In genomic region chr16:4489114-4489624, GRCm38 (mm10) we compare ENCODE assay signal across 8 mouse cellular contexts. TPM values are rescaled to one million over a fixed set of nuclear protein-coding genes. Genes with fewer than 3 reads are reported as not detected.
DNase-seq lines count a peak whose midpoint lies in the region; ATAC-seq and TF ChIP-seq lines count a peak whose summit lies in the region.

No protein-coding gene starts in this region.

- 69% methylated on average over 11 of the region's 11 CpGs for WGBS in bone marrow, adult 2 months
- WGBS in embryonic facial prominence, embryonic 14.5 days = 58% methylated on average over 10 of the region's 11 CpGs
- WGBS in limb, embryonic 13.5 days = 66% methylated on average over 11 of the region's 11 CpGs
- WGBS in midbrain, postnatal 0 days = 70% methylated on average over 11 of the region's 11 CpGs

- peak; percentile 88 for ATAC-seq in embryonic facial prominence, embryonic 14.5 days (ENCODE audit: low read depth)
- peak; percentile 73 for ATAC-seq in limb, embryonic 13.5 days (ENCODE audit: low FRiP score, low read depth)
- ATAC-seq in midbrain, postnatal 0 days (ENCODE audit: low FRiP score) = peak; percentile 89

- H3K9me3 ChIP-seq in embryonic facial prominence, embryonic 14.5 days (ENCODE audit: control insufficient read depth, low read length) = no peaks in the 10 kb centered on the region
- no peaks in the 10 kb centered on the region for H3K9me3 ChIP-seq in limb, embryonic 13.5 days
- H3K9me3 ChIP-seq in midbrain, postnatal 0 days (ENCODE audit: low read length) = no peaks in the 10 kb centered on the region

- H3K9ac ChIP-seq in embryonic facial prominence, embryonic 14.5 days (ENCODE audit: low read depth, low read length) = no peak overlapping the region
- 0 out of 2 replicates have a peak overlapping the region, but pooled peaks have one; percentile 39 for H3K9ac ChIP-seq in limb, embryonic 13.5 days
- no peak overlapping the region for H3K9ac ChIP-seq in midbrain, postnatal 0 days (replicated peaks; ENCODE audit: low read length, poor library complexity, severe bottlenecking)

- H3K4me2 ChIP-seq in embryonic facial prominence, embryonic 14.5 days (ENCODE audit: low read depth, low read length) = no peak overlapping the region
- no peak overlapping the region for H3K4me2 ChIP-seq in limb, embryonic 13.5 days (replicated peaks)
- no peak overlapping the region for H3K4me2 ChIP-seq in midbrain, postnatal 0 days (ENCODE audit: low read depth, low read length, poor library complexity, severe bottlenecking)

- H3K27me3 ChIP-seq in embryonic facial prominence, embryonic 14.5 days (replicated peaks; ENCODE audit: control insufficient read depth, insufficient read depth, low read length) = no peaks in the 10 kb centered on the region
- no peaks in the 10 kb centered on the region for H3K27me3 ChIP-seq in limb, embryonic 13.5 days
- H3K27me3 ChIP-seq in midbrain, postnatal 0 days (ENCODE audit: insufficient read depth, low read length) = no peaks in the 10 kb centered on the region

- H3K4me3 ChIP-seq in bone marrow, adult 2 months (replicated peaks; ENCODE audit: control insufficient read depth, low read depth, low read length) = no peak overlapping the region
- H3K4me3 ChIP-seq in embryonic facial prominence, embryonic 14.5 days (ENCODE audit: low read depth, low read length) = no peak overlapping the region
- no peak overlapping the region for H3K4me3 ChIP-seq in limb, embryonic 13.5 days
- no peak overlapping the region for H3K4me3 ChIP-seq in midbrain, postnatal 0 days (ENCODE audit: low read depth, low read length)

- no peak for TF ChIP-seq POLR2A in bone marrow, adult 2 months (IDR thresholded peaks at IDR 0.05; ENCODE audit: borderline replicate concordance, control insufficient read depth, low read depth, low read length)

- TF ChIP-seq CTCF in bone marrow, adult 2 months (IDR thresholded peaks at IDR 0.05; ENCODE audit: control insufficient read depth, insufficient read depth, low read length) = peak; percentile 81
- peak; percentile 92 for TF ChIP-seq CTCF in midbrain, postnatal 0 days (IDR thresholded peaks at IDR 0.05)

- no peak overlapping the region for H3K27ac ChIP-seq in bone marrow, adult 2 months (ENCODE audit: control insufficient read depth, insufficient read depth, low read depth, low read length, poor library complexity)
- H3K27ac ChIP-seq in embryonic facial prominence, embryonic 14.5 days (replicated peaks; ENCODE audit: low read depth, low read length) = no peak overlapping the region
- H3K27ac ChIP-seq in limb, embryonic 13.5 days = no peak overlapping the region
- H3K27ac ChIP-seq in midbrain, postnatal 0 days (ENCODE audit: low read depth, low read length) = no peak overlapping the region

- H3K36me3 ChIP-seq in embryonic facial prominence, embryonic 14.5 days (ENCODE audit: control insufficient read depth, insufficient read depth, low read length) = peaks cover 16% of the 10 kb centered on the region
- H3K36me3 ChIP-seq in limb, embryonic 13.5 days = peaks cover 46% of the 10 kb centered on the region
- peaks cover 6% of the 10 kb centered on the region; the same call in 1 of the 2 replicates for H3K36me3 ChIP-seq in midbrain, postnatal 0 days (ENCODE audit: insufficient read depth, low read length)

- peak; percentile 85 for DNase-seq in A20 (ENCODE audit: low read depth, low spot score)
- DNase-seq in embryonic facial prominence, embryonic 14.5 days (ENCODE audit: low spot score) = peak; percentile 90
- peak; percentile 93 to 94 for DNase-seq in heart, adult 9 months (ENCODE audit: low spot score in 2 of 2)
- peak; percentile 97 for DNase-seq in kidney, adult 9 months
- peak; percentile 95 for DNase-seq in midbrain, postnatal 0 days (ENCODE audit: low spot score)
- peak; percentile 76 to 89 for DNase-seq in spleen, postnatal 10 days (ENCODE audit: low spot score in 2 of 2)

- no peaks in the 10 kb centered on the region for H3K4me1 ChIP-seq in bone marrow, adult 2 months (ENCODE audit: control insufficient read depth, insufficient read depth, low read length)
- H3K4me1 ChIP-seq in embryonic facial prominence, embryonic 14.5 days (ENCODE audit: control insufficient read depth, insufficient read depth, low read length) = peaks cover 4% of the 10 kb centered on the region; the same call in 1 of the 2 replicates
- H3K4me1 ChIP-seq in limb, embryonic 13.5 days = peaks cover 4% of the 10 kb centered on the region; the same call in 1 of the 2 replicates
- no peaks in the 10 kb centered on the region for H3K4me1 ChIP-seq in midbrain, postnatal 0 days (ENCODE audit: insufficient read depth, low read length)

RNA-seq across cellular contexts. Expression of gene Srl, which starts 52.4 kb away (rescaled TPM):
- polyA plus RNA-seq in bone marrow, adult 2 months (2011; ENCODE audit: insufficient read depth, insufficient read length, low replicate concordance, missing spikeins) = 1.2 and 3.0 TPM in 2 replicates
- polyA plus RNA-seq in embryonic facial prominence, embryonic 14.5 days (2014; fragmentation: Nextera tagmentation; extraction: Ambion mirVana) = 89.2 and 112 TPM in 2 replicates
- 38.7 and 41.8 TPM in 2 replicates for polyA plus RNA-seq in limb, embryonic 13.5 days (2015; fragmentation: Nextera tagmentation; extraction: Ambion mirVana)
- 34.4 and 59.9 TPM in 2 replicates for total RNA-seq in midbrain, postnatal 0 days (2014; rRNA removed)
- 11.3 and 11.6 TPM in 2 replicates for polyA plus RNA-seq in midbrain, postnatal 0 days (2015; fragmentation: Nextera tagmentation; extraction: Ambion mirVana)
